Mouse (Mus musculus) lung, postnatal 0 days (tissue): ENCODE data around the gene Sigirr.

Experiments used
- CTCF ChIP-seq: IDR thresholded peaks from 2 replicates; pipeline ENCODE4 v1.5.1; 2016; ENCODE audit warnings: antibody characterized with exemption, mild to moderate bottlenecking
- EP300 ChIP-seq: IDR thresholded peaks from 2 replicates; pipeline ENCODE4 v1.6.1; 2016; ENCODE audit warnings: antibody characterized with exemption, mild to moderate bottlenecking, control low read depth

- TF ChIP-seq CTCF (no peak), EP300 (no peak)
Observed at GRCm38 (mm10) chr7:141117636-141118035, 17.3 kb upstream of the Sigirr start, which contains the start of gene Ano9.
